Mouse (Mus musculus) embryonic stem cell, embryonic (primary cell): ENCODE data around the gene F12.

Source experiments
- CTCF ChIA-PET, 4 experiments: fragments of 300-600 bp in 2 of 4; fragments of 350-600 bp in 2 of 4; sonication (Branson Sonifier 250); formaldehyde crosslinking; loops; one replicate each; lab custom pipeline; 2022; ENCODE audit warnings: inconsistent platforms in 2 of 4; lab: Charles Lee
- POLR2A ChIA-PET, 4 experiments: fragments of 300-600 bp in 2 of 4; fragments of 350-600 bp in 2 of 4; sonication (Branson Sonifier 250); formaldehyde crosslinking; loops; one replicate each; lab custom pipeline; 2022; ENCODE audit warnings: antibody characterized with exemption in 4 of 4, inconsistent platforms in 1 of 4; lab: Charles Lee

F12 gene

DNA sequence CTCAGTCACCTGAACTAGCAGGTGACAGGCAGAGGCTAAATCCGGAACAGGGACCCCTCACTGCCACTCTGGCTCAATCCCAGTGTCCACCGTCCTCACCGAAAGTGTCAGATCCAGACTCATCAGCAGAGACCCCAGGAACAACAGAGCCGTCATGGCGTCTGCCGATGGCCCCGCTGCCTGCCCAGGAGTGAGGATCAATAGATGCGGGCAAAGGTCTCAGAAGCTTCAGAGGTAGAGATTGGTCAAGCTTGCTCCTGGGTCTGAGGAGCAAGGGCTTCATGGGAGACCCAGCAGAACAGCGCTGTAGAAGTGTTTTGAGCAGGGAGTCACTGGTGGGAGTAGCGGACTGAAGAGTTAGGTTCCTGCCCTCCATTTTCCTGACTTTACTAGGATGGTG lies at the start of gene F12:
Gene F12, minus strand, starts transcription at position 181 of the 400 bp plus-strand sequence.
- ChIA-PET CTCF (interaction anchor here in 1 of 4 experiments (1.9 kb wide), 1 partner anchor 9 kb away, joined by 6 read pairs; no protein-coding TSS in a partner anchor), POLR2A (interaction anchor here in 1 of 4 experiments (1.8 kb wide), 1 partner anchor 18 kb away, joined by 5 read pairs; the partner anchor contains the start of gene Grk6)

GRCm38 (mm10) chr13:55476256-55476655 lies 49.7 kb upstream of the F12 start:
- ChIA-PET POLR2A (no interaction called here), CTCF (interaction anchor here in 1 of 4 experiments (0.6 kb wide), 1 partner anchor 679 kb away, joined by 3 read pairs; no protein-coding TSS in a partner anchor)

GRCm38 (mm10) chr13:55475750-55476149 lies 49.2 kb upstream of the F12 start:
- ChIA-PET CTCF (interaction anchor here in 1 of 4 experiments (1.6 kb wide), 1 partner anchor 70 kb away, joined by 3 read pairs; no protein-coding TSS in a partner anchor), POLR2A (interaction anchor here in 1 of 4 experiments (1.3 to 1.4 kb wide), 3 partner anchors 17 to 79 kb away, joined by 4 read pairs; partner anchors contain the start of gene Grk6)

GRCm38 (mm10) chr13:55474621-55475069 lies 48.1 kb upstream of the F12 start:
- CTCF ChIA-PET: interaction anchor here in 3 of 4 experiments (0.6 to 1.6 kb wide), 6 partner anchors 27 to 69 kb away, joined by 3 to 4 read pairs (median 3); no protein-coding TSS in a partner anchor
- POLR2A ChIA-PET: interaction anchor here in 1 of 4 experiments (0.8 to 1.4 kb wide), 6 partner anchors 15 to 84 kb away, joined by 3 to 4 read pairs (median 4); partner anchors contain the start of gene Grk6

GRCm38 (mm10) chr13:55473961-55474360 lies 47.4 kb upstream of the F12 start:
- POLR2A ChIA-PET: interaction anchor here in 3 of 4 experiments (0.6 to 1.1 kb wide), 7 partner anchors 28 to 428 kb away, joined by 3 read pairs; partner anchors contain the start of gene Grk6 (in 1 of the 3)

GRCm38 (mm10) chr13:55473076-55473831 lies 46.7 kb upstream of the F12 start:
- CTCF ChIA-PET: interaction anchor here in 3 of 4 experiments (0.5 to 3.7 kb wide), 17 partner anchors 9 to 184 kb away, joined by 3 to 40 read pairs (median 5); partner anchors contain the start of genes B4galt7 (in 1 of the 3) and Ddx41 (in 1 of the 3)

More at GRCm38 (mm10) chr13:55473961-55474360, 47.4 kb upstream of the F12 start:
- CTCF ChIA-PET: interaction anchor here in 3 of 4 experiments (0.6 to 1.6 kb wide), 7 partner anchors 19 to 126 kb away, joined by 3 to 4 read pairs (median 3); partner anchors contain the start of gene B4galt7 (in 1 of the 3)

DNA sequence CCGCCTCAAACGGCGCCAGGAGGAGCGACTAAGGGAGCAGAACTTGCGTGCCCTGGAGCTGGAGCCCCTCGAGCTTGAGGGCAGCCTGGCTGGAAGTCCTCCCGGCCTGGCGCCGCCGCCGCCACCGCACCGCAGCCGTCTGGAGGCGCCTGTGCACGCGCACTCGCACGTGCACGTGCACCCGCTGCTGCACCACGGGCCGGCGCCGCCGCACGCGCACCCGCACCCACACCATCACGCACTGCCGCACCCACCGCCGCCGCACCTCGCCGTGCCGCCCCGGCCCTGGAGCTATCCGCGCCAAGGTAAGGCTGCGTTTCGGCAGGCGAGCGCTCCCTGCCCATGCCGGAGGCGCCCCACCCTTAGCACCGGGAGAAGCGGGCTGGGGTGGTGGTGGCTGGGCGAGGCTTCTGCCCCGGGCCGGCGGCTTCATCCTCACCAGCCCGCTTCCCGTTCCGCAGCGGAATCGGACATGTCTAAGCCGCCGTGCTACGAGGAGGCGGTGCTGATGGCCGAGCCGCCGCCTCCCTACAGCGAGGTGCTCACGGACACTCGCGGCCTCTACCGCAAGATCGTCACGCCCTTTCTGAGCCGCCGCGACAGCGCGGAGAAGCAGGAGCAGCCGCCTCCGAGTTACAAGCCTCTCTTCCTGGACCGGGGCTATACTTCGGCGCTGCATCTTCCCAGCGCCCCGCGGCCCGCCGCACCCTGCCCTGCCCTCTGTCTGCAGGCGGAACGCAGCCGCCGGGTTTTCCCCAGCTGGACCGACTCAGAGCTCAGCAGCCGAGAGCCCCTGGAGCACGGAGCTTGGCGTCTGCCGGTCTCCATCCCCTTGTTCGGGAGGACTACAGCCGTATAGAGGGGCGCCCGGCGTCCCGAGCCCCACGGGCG lies 45.8 kb upstream of the F12 start:
- CTCF ChIA-PET: interaction anchor here (0.6 to 3.7 kb wide), 31 partner anchors 9 to 1176 kb away, joined by 3 to 40 read pairs (median 4); partner anchors contain the start of genes Grk6 (in 2 of the 4), B4galt7 (in 1 of the 4), Ddx41 (in 1 of the 4) and Mxd3 (in 1 of the 4)

More at GRCm38 (mm10) chr13:55473076-55473831, 46.7 kb upstream of the F12 start:
- POLR2A ChIA-PET: interaction anchor here in 3 of 4 experiments (0.6 to 2.3 kb wide), 15 partner anchors 13 to 219 kb away, joined by 3 to 15 read pairs (median 3); partner anchors contain the start of genes B230219D22Rik (in 1 of the 3) and Grk6 (in 1 of the 3)

DNA sequence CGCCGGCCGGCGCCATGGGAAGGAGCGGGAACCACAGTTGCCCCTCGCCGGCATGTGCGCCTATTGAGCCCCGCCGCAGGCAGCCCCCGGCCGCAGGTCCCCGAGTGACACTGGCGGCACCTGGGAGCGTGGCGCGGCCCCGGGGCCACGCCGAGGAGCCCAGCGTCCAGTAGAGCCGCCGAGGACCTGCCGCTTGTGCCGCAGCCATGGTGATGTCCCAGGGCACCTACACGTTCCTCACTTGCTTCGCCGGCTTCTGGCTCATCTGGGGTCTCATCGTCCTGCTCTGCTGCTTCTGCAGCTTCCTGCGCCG lies 45.2 kb upstream of the F12 start:
- POLR2A ChIA-PET: interaction anchor here (0.7 to 2.3 kb wide), 20 partner anchors 10 to 391 kb away, joined by 3 to 15 read pairs (median 3); partner anchors contain the start of genes Ddx41 (in 1 of the 4) and Grk6 (in 1 of the 4)
- CTCF ChIA-PET: interaction anchor here (0.6 to 3.7 kb wide), 32 partner anchors 8 to 1176 kb away, joined by 3 to 40 read pairs (median 5); partner anchors contain the start of genes Grk6 (in 2 of the 4) and Mxd3 (in 1 of the 4)

More for the DNA sequence above, 45.8 kb upstream of the F12 start:
- POLR2A ChIA-PET: interaction anchor here (0.6 to 2.3 kb wide), 25 partner anchors 11 to 390 kb away, joined by 3 to 15 read pairs (median 3); partner anchors contain the start of genes B230219D22Rik (in 1 of the 4), Ddx41 (in 1 of the 4) and Grk6 (in 1 of the 4)

- ChIA-PET POLR2A (interaction anchor here (0.6 to 2.3 kb wide), 20 partner anchors 10 to 172 kb away, joined by 3 to 15 read pairs (median 3); partner anchors contain the start of genes Ddx41 (in 1 of the 4) and Grk6 (in 1 of the 4)), CTCF (interaction anchor here (0.6 to 3.7 kb wide), 42 partner anchors 8 to 388 kb away, joined by 3 to 40 read pairs (median 5); partner anchors contain the start of genes Grk6 (in 1 of the 4) and Mxd3 (in 1 of the 4))
Observed at GRCm38 (mm10) chr13:55471156-55471818, 44.7 kb upstream of the F12 start.

GRCm38 (mm10) chr13:55470372-55470771 lies 43.8 kb upstream of the F12 start:
- CTCF ChIA-PET: interaction anchor here (0.5 to 3.7 kb wide), 19 partner anchors 9 to 477 kb away, joined by 3 to 40 read pairs (median 5); partner anchors contain the start of gene Grk6 (in 1 of the 4)
- POLR2A ChIA-PET: interaction anchor here in 2 of 4 experiments (1.0 to 2.0 kb wide), 12 partner anchors 11 to 173 kb away, joined by 3 to 7 read pairs (median 3); partner anchors contain the start of gene Grk6 (in 2 of the 2)

DNA sequence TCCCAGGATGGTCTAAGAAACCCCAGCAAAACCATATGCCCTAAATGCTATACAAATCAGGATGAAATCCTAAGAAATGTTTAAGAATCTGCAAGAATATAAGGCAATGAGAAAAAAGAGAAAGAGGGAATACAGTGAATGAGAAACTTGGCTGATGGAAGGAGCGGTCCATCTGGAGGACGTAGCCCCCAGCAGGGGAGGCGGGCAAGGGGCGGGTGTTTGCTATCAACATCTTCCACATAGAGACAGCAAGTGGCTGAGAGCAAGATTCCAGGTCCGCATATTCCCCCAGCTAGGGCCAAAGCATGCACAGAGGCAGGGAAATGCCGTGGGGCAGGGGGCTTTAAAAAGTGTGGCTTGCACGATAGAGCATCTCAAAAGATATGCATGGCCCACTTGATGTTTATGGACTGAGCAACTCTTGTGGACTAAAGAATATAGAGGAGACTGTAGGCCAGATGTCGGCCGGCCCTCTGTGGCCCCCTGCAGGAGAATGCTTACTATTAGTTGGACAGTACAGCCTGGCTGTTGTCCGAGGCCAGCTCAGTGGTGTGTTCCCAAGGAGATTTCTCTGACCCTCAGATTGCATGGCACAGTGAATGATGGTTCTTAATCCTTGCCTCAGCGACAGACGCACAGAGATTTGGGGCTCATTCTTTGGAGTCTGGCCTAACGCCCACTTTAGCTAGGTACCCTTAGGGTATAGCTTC lies 42.4 kb upstream of the F12 start:
- ChIA-PET CTCF (interaction anchor here (0.5 to 3.2 kb wide), 21 partner anchors 10 to 919 kb away, joined by 3 to 25 read pairs (median 3); partner anchors contain the start of gene Grk6 (in 1 of the 4)), POLR2A (interaction anchor here in 1 of 4 experiments (0.5 to 1.2 kb wide), 2 partner anchors 7 to 58 kb away, joined by 3 to 4 read pairs; no protein-coding TSS in a partner anchor)

DNA sequence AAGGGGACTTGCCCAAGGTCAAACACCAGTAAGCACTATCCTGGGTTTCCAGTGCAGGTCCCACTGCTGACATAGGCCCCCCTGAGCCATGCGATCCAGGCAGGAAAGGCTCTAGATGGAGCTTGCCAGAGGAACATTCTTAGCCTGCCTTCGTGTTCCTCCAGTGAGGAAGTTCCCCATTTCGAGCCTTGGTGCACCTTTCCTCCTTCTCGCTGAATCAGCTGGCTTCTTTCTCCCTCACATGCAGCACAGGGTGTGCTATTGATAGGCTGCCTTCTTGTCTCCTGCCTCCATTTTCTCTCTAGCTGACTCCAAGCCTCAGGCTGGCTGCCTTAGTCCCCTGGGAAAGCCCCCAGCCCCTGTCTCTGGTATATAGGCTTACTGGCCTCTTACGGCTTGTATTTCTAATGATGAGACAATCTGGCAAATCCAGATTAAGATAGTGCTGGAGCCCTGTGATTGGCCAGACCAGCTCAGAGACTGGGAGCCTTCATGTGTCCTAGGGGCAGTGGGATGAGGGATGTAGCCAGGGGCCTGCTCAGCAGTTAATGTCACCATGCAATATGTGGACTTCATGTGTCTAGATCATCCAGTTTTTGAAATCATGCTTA lies 39.3 kb upstream of the F12 start:
- ChIA-PET POLR2A (interaction anchor here in 3 of 4 experiments (0.7 to 4.2 kb wide), 18 partner anchors 12 to 138 kb away, joined by 3 to 16 read pairs (median 4); partner anchors contain the start of genes Grk6 (in 2 of the 3), Dbn1 (in 1 of the 3) and Mxd3 (in 1 of the 3)), CTCF (interaction anchor here in 3 of 4 experiments (0.5 to 1.5 kb wide), 3 partner anchors 48 to 51 kb away, joined by 3 to 5 read pairs (median 3); no protein-coding TSS in a partner anchor)

DNA sequence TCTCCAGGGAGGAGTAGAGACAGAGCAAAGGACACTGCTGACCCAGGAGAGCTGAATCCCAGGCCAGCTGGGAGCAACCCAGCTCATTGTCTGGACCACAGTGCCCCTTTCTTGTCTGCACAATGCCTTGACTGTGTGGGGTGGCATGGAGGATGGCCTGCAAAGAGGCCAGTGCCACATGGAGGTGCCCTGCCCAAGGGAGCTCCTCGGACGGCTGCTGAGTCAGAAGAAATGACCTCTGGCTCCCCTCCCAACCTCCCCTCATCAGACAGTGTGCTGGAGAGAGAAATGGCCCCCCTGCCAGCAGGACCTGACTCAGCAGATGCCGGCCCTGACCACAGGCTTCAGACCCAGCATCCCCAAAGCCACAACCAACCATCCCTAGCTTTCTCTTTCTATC lies 38.6 kb upstream of the F12 start:
- CTCF ChIA-PET: interaction anchor here in 2 of 4 experiments (1.3 to 1.5 kb wide), 3 partner anchors 44 to 50 kb away, joined by 3 to 5 read pairs (median 3); no protein-coding TSS in a partner anchor
- POLR2A ChIA-PET: interaction anchor here (0.6 to 4.2 kb wide), 23 partner anchors 12 to 225 kb away, joined by 3 to 16 read pairs (median 3); partner anchors contain the start of genes Grk6 (in 2 of the 4), Dbn1 (in 1 of the 4), Ddx41 (in 1 of the 4) and Dok3 (in 1 of the 4)
